Mouse (Mus musculus) Patski (cell line): Measurements from ENCODE around the gene Pxk. TPM values are rescaled to one million over a fixed set of nuclear protein-coding genes. Genes with fewer than 3 reads are reported as not detected.
A peak's percentile ranks its signal among the peaks of the same experiment; 100 is the strongest.
"Not testable (repeated sequence)": the region's sequence is repeated elsewhere in the genome, so short reads cannot be mapped to it uniquely, and the experiment has no call there.

Source experiments
- ATAC-seq: fragments of 100-300 bp; one replicate; pipeline ENCODE4 v1.8.0; 2021
- CTCF ChIA-PET: fragments of 350-600 bp; sonication (Branson Sonifier 250); formaldehyde crosslinking; loops from one replicate; lab custom pipeline; 2022; ENCODE audit warnings: inconsistent platforms; lab: Charles Lee
- POLR2A ChIA-PET: fragments of 350-600 bp; sonication (Branson Sonifier 250); formaldehyde crosslinking; loops from one replicate; lab custom pipeline; 2022; ENCODE audit warnings: antibody characterized with exemption, inconsistent platforms; lab: Charles Lee
- DNase-seq: peaks from one replicate; pipeline ENCODE4 v3.0.0-alpha.2; 2011; ENCODE audit warnings: low read depth, low spot score
- H3K27me3 ChIP-seq: fragments of 371-371 bp; one replicate; pipeline ENCODE4 v1.5.1; 2021
- CTCF ChIP-seq: fragments of 100-300 bp; IDR thresholded peaks from one replicate; pipeline ENCODE4 v1.5.1; 2021
- in situ Hi-C: fragments of 300-500 bp; cut with MboI; formaldehyde crosslinking; loops from 3 replicates; pipeline ENCODE4 v1.11.1; 2018; ENCODE audit warnings: low pct_unique_long_range_greater_than_20kb, mixed read lengths
- polyA plus RNA-seq: library from polyadenylated mRNA; unstranded; gene quantifications from one replicate; pipeline ENCODE4 v1.2.3, GENCODE M21; 2021

The Pxk gene
- polyA plus RNA-seq, 1 experiment from 2014 or later = 67.3 TPM

DNA sequence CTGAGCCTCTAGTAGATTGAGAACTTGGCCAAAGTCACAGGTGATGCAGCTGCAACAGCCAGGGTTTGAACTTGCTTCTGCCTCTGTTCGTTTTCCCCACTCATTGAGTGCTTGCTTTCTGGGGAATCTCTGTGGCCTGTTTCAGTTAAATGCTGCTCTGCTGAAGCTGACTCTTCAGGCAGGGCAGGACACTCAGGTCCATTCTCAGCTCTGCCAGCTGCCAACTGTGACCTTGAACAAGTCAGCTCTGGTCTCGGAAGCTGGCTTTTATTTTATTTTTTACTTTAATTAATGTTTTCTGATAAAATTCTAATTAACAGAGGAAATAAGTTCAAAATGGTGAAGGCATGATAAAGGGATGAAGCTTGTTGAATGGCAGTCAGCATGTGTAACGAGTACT is 60.7 kb downstream of the Pxk start:
- ChIA-PET POLR2A (interaction anchor here (1.1 kb wide), 1 partner anchor 47 kb away, joined by 3 read pairs; no protein-coding TSS in a partner anchor), CTCF (interaction anchor here (1.1 to 1.7 kb wide), 4 partner anchors 11 to 66 kb away, joined by 3 to 10 read pairs (median 4); no protein-coding TSS in a partner anchor)
- in situ Hi-C loops = no loop called here
- TF ChIP-seq CTCF = no peak
- no peak for DNase-seq
- ATAC-seq = no peak
- H3K27me3 ChIP-seq = no peaks in the 10 kb centered on the region

DNA sequence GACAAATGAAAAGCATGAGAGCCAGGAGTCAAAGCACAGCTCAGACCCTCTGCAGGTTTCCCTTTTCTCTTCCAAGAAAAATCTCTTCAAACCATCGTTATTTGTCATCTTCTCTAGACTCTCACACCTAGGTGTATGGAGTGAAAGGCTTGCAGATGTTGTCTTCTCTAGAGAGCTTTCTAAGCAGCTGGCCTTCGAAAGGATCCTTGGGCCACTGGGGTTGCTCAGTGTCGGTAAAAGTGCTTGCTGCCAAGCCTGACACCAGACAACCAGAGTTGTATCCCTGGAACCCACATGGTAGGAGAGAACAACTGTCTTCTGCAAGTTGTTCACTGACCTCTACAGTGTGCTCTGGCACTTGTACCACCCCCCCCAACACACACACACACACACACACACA is 61.1 kb downstream of the Pxk start:
- POLR2A ChIA-PET = interaction anchor here (0.9 to 1.1 kb wide), 2 partner anchors 12 to 48 kb away, joined by 3 to 7 read pairs; no protein-coding TSS in a partner anchor
- TF ChIP-seq CTCF = no peak
- in situ Hi-C loops = no loop called here
- ATAC-seq = no peak
- H3K27me3 ChIP-seq = no peaks in the 10 kb centered on the region
- no peak for DNase-seq
- CTCF ChIA-PET = interaction anchor here (1.1 to 1.7 kb wide), 4 partner anchors 11 to 67 kb away, joined by 3 to 10 read pairs (median 4); no protein-coding TSS in a partner anchor

DNA sequence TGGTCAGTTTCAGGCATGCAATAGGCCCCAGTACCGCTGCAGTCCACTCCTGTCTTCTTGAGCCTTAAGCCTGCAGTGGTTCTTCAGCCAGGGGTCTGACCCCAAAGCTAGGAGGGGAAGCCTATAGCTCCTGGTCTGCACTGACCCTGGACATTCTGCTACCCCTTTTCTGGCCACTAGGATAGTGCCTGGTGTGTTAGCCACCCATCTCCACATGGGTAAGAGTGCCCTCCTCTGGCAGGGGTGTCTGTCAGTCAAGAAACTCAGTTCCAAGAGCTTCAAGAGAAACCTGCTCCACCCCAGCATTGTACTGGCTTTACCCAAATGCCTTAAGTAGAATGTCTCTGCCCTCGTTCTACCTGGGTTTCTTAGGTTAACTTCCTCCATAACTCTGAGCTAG is 63.8 kb downstream of the Pxk start:
- no peak for TF ChIP-seq CTCF
- no peaks in the 10 kb centered on the region for H3K27me3 ChIP-seq
- no peak for DNase-seq
- POLR2A ChIA-PET = no interaction called here
- CTCF ChIA-PET = no interaction called here
- no peak for ATAC-seq
- in situ Hi-C loops = loop anchor here (10.0 kb wide), 1 partner anchor 197 kb away; no protein-coding TSS in a partner anchor

DNA sequence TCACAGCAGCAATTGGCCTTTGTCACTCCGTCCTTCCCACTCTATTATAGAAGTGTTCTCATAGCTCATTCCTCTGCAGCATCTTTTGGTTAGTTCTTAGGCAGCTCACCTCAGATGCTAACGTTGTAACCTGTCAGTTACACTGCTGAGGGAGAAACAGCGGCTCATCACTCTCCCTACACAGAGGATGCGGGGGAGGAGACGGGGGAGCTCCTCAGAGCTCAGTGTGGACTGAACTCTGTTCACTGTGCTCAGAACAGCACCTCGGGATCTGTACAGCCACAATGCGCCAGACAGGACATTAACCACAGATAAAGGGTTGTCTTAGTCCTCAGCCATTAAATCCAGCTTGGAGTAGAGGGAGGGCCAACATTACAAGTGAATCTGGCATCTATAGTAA is 66.5 kb downstream of the Pxk start:
- in situ Hi-C loops = loop anchor here (10.0 kb wide), 1 partner anchor 200 kb away; no protein-coding TSS in a partner anchor
- ATAC-seq (no peak), DNase-seq (no peak)
- ChIA-PET CTCF (interaction anchor here (1.5 kb wide), 1 partner anchor 23 kb away, joined by 3 read pairs; no protein-coding TSS in a partner anchor), POLR2A (interaction anchor here (0.7 kb wide), 1 partner anchor 9 kb away, joined by 3 read pairs; no protein-coding TSS in a partner anchor)
- TF ChIP-seq CTCF = no peak
- no peaks in the 10 kb centered on the region for H3K27me3 ChIP-seq

DNA sequence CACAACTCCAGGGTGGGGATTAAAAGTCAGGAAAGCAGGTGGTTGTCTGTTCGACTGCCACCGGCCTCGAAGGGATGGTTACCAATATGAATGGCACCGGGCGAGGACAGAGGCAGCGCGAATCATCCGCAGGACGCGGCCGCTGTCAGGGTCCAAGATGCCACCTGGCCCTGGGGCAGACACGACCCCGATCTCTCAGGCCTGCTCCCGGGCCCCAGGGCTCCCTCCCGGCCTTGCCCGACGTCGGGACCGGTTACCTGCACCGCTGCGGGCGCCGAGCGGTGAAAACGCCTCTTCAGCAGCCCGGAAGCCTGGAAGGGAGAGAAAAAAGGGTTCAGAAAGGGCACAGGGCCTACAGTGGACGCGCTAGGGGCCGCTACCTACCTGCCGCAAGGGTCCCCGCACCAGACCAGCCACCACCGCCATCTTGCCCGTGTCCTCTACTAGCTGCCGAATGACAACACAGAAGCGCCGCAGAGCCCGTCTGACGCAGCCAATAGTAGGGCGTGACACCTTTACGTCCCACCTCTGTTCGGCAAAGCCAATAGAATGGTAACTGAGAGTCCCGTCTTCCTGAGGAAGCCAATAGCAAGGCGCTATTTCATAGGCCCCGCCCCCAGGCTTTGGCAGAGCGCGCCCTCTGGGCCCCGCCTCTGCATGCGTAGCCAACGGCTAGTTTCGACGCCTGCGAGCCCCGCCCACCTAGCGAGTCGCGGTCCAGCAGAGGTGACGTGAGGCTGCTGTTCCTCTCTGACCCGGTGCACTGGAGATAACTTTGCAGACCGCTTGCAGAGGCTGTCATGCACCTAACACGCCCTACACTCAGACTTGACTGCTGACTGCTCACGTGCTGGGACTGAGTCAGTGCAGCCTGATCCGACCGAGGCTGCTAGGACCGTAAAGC is 74.7 kb downstream of the Pxk start, which contains the start of gene Pdhb:
Pdhb (minus strand) TSS at position 519 of the 904 bp plus-strand sequence.
- DNase-seq (peak; percentile 94), ATAC-seq (peak; percentile 99)
- H3K27me3 ChIP-seq = no peaks in the 10 kb centered on the region
- no peak for TF ChIP-seq CTCF
- ChIA-PET POLR2A (interaction anchor here (0.7 to 0.9 kb wide), 3 partner anchors 9 to 77 kb away, joined by 3 to 5 read pairs (median 4); no protein-coding TSS in a partner anchor), CTCF (interaction anchor here (0.8 to 1.0 kb wide), 2 partner anchors 43 to 80 kb away, joined by 3 to 11 read pairs; no protein-coding TSS in a partner anchor)
- in situ Hi-C loops = no loop called here

DNA sequence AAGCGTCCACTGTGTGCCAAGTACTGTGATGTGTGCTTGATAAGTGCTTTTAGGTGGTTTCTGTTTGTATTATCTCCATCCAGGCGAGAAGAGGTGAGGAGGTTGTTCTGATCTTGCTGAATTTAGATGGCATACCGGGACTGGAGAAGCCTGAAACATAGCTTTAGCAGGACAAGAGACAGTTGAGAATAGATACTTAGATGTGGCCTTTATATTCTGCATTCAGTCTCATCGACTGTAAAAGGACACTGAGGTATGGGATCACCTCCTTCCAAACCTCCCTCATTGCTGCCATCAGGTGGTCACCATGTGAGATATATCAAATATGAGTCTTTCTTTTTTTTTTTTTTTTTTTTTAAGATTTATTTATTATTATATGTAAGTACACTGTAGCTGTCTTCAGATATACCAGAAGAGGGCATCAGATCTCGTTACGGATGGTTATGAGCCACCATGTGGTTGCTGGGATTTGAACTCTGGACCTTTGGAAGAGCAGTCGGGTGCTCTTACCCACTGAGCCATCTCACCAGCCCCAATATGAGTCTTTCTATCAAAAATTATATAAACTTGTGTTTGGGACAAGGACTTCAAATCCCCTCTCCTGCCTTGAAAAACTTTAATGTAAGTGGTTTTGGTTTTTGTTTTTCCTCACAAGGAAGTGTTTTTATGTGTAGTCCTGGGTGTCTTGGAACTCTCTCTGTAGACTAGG is 75.7 kb downstream of the Pxk start:
- H3K27me3 ChIP-seq = not testable (repeated sequence)

DNA sequence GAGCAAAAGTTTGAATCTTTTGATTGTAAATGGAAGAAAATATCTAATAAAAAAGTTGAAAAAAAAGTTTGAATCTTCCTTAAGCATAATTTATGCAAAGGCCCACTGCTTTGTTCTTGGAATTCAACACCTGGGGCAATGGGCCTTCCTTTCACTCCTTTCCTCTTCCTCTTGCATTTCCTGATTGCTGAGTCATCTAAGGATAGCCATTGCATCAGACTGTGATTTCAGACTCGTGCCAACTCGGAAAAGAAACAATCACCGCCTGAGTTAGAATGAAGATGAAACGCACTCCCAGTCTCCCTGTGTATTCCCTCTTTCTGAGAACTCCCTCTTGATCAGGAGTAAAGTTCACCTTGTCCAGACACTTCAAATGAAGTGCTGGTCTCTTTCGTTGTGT is 76.6 kb downstream of the Pxk start:
- ChIA-PET POLR2A (no interaction called here), CTCF (no interaction called here)
- no peak for TF ChIP-seq CTCF
- H3K27me3 ChIP-seq = no peaks in the 10 kb centered on the region
- in situ Hi-C loops = no loop called here
- ATAC-seq (no peak), DNase-seq (no peak)

More for the DNA sequence above, 75.7 kb downstream of the Pxk start:
- ATAC-seq, DNase-seq, in situ Hi-C loops: not testable (repeated sequence)
- POLR2A ChIA-PET = interaction anchor here (0.7 to 0.9 kb wide), 2 partner anchors 9 to 42 kb away, joined by 3 to 5 read pairs; no protein-coding TSS in a partner anchor
- CTCF ChIA-PET = interaction anchor here (0.8 to 1.0 kb wide), 2 partner anchors 42 to 81 kb away, joined by 3 to 11 read pairs; no protein-coding TSS in a partner anchor

DNA sequence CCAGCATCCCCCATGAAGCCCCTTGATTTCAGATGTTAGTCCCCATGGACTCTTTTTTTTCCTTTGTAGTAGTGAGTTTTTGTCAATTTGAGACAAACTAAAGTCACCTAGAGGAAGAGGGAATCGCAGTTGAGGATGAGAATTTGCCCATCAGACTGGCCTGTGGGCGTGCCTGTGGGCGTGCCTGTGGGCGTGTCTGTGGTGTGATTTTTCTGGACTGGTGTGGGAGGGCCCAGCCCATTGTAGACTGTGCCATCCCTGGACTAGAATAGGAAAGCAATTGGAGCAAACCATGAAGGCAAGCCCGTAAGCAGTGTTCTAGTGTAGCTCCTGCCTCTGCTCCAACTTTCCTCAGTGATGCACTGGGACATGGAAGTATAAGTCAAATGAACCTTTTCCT is 78.2 kb downstream of the Pxk start:
- POLR2A ChIA-PET = no interaction called here
- H3K27me3 ChIP-seq = no peaks in the 10 kb centered on the region
- no peak for ATAC-seq
- TF ChIP-seq CTCF = no peak
- in situ Hi-C loops = no loop called here
- CTCF ChIA-PET = no interaction called here
- DNase-seq = no peak

DNA sequence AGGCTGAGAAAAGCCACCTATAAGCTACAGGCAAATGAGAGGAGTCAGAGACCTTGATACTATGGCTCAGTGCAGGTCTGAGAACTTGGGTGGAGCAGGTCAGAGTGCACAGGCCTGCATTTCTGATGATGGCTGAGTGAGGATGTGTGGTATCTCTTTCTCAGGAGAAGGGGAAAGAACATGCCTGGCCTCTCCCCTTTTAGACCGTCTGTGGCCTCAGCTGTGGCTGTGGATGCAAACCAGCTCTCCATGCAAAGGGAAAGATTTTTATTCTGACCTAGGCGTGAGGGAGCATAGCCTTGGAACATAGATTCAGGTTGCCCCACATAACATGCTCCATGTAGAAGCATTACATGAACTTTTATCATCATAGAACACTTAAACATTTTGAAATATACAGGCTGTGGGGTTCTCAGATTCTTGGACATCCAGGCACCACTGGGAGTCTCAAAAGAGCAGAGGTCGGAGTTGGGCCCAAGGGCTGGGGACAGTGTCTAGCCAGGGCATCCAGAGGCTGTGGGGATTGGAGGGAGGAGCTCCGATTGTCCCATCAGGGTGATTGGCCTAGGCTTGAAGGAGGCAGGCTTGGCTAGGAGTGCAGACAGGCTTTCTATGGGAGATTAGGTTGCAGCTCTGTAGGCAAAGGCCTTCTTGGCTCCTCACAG is 82.5 kb downstream of the Pxk start:
- ChIA-PET CTCF (no interaction called here), POLR2A (no interaction called here)
- TF ChIP-seq CTCF = no peak
- DNase-seq = no peak
- in situ Hi-C loops = no loop called here
- H3K27me3 ChIP-seq = no peaks in the 10 kb centered on the region
- ATAC-seq = no peak

DNA sequence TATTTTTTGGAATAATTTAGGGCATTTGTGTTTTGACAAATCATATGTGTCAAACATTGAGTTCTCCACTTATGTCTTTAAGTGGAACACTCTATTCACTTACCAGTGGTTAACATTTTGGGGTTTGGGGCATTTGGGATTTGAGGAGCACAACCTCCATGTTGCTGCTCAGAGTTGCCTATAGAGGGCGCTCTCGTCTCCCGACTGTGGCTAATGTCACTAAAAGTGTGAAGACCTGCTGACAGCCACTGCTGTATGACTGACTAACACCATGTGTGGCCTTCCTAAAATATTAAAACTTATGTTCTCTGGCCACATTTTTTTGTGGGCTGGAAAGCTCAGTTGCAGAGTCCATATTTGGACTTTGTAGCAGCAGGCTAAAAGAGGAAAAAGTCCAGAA is 85.3 kb downstream of the Pxk start:
- ChIA-PET CTCF (no interaction called here), POLR2A (no interaction called here)
- DNase-seq (no peak), ATAC-seq (no peak)
- no peaks in the 10 kb centered on the region for H3K27me3 ChIP-seq
- TF ChIP-seq CTCF = peak; percentile 50
- in situ Hi-C loops = no loop called here
